Mouse (Mus musculus) lung, postnatal 4 days (tissue): ENCODE measurements around the gene Wipf2.
"Not testable (repeated sequence)": the region's sequence is repeated elsewhere in the genome, so short reads cannot be mapped to it uniquely, and the experiment has no call there.

ENCODE experiments used
- DNase-seq, 2 experiments: peaks; one replicate each; pipeline ENCODE4 v3.0.0; 2021

The Wipf2 gene

GRCm38 (mm10) chr11:98863028-98863750 is at the start of gene Wipf2:
TSS of gene Wipf2 (plus strand) at chr11:98863638.
- DNase-seq, result peak; percentile 97

- DNase-seq, result no peak
Observed at GRCm38 (mm10) chr11:98816706-98817239, 46.7 kb upstream of the Wipf2 start.

GRCm38 (mm10) chr11:98820968-98821367 is 42.5 kb upstream of the Wipf2 start:
- no peak for DNase-seq

GRCm38 (mm10) chr11:98826071-98826470 is 37.4 kb upstream of the Wipf2 start:
- DNase-seq, result not testable (repeated sequence)

- DNase-seq, result no peak
Observed at GRCm38 (mm10) chr11:98827877-98828276, 35.6 kb upstream of the Wipf2 start.

GRCm38 (mm10) chr11:98829091-98829775 is 34.2 kb upstream of the Wipf2 start:
- peak in 1 of 2 experiments; percentile 57 for DNase-seq

GRCm38 (mm10) chr11:98829875-98830274 is 33.6 kb upstream of the Wipf2 start:
- no peak for DNase-seq

- no peak for DNase-seq
Observed at GRCm38 (mm10) chr11:98835296-98835695, 28.1 kb upstream of the Wipf2 start.

GRCm38 (mm10) chr11:98835725-98836124 is 27.7 kb upstream of the Wipf2 start:
- DNase-seq, result no peak

- DNase-seq, result no peak
Observed at GRCm38 (mm10) chr11:98836128-98836527, 27.3 kb upstream of the Wipf2 start.

- DNase-seq, result peak; percentile 88 to 90
Observed at GRCm38 (mm10) chr11:98836651-98837141, 26.7 kb upstream of the Wipf2 start, which contains the start of gene Rapgefl1. TSS of gene Rapgefl1 (plus strand) at chr11:98836785.

GRCm38 (mm10) chr11:98837231-98837704 is 26.2 kb upstream of the Wipf2 start:
- no peak for DNase-seq

- no peak for DNase-seq
Observed at GRCm38 (mm10) chr11:98837917-98838316, 25.5 kb upstream of the Wipf2 start.

GRCm38 (mm10) chr11:98838512-98838911 is 24.9 kb upstream of the Wipf2 start:
- no peak for DNase-seq

GRCm38 (mm10) chr11:98839402-98839801 is 24.0 kb upstream of the Wipf2 start:
- no peak for DNase-seq

GRCm38 (mm10) chr11:98839897-98840296 is 23.5 kb upstream of the Wipf2 start:
- no peak for DNase-seq

GRCm38 (mm10) chr11:98846016-98846415 is 17.4 kb upstream of the Wipf2 start:
- DNase-seq, result no peak

- DNase-seq, result no peak
Observed at GRCm38 (mm10) chr11:98846865-98847604, 16.4 kb upstream of the Wipf2 start.

- no peak for DNase-seq
Observed at GRCm38 (mm10) chr11:98849196-98849894, 14.1 kb upstream of the Wipf2 start.

- peak in 1 of 2 experiments; percentile 31 for DNase-seq
Observed at GRCm38 (mm10) chr11:98850100-98851093, 13.0 kb upstream of the Wipf2 start.

- no peak for DNase-seq
Observed at GRCm38 (mm10) chr11:98854116-98854515, 9.3 kb upstream of the Wipf2 start.
